Mouse (Mus musculus) heart, embryonic 12.5 days (tissue): ENCODE measurements at regions not wholly inside any gene's neighbourhood (a gene's known extent, or its start where the extent isn't known, plus 50 kb on each side); places are given as distances from the start of the nearest gene placed in this dataset.
A peak's percentile ranks its signal among the peaks of the same experiment; 100 is the strongest.

Source experiments
- ATAC-seq: fragments of 200-750 bp; cut with Nextera tagmentation; 2 replicates; pipeline ENCODE4 v1.8.0; 2017; ENCODE audit warnings: moderate TSS enrichment, moderate library complexity; ENCODE audit not compliant: insufficient number of reproducible peaks, low FRiP score
- H3K27ac ChIP-seq: fragments of 300-500 bp; sonication (generic); 2 replicates; pipeline ENCODE4 v1.5.1; 2016; ENCODE audit warnings: mild to moderate bottlenecking, moderate library complexity; ENCODE audit not compliant: poor library complexity, severe bottlenecking
- H3K27me3 ChIP-seq: fragments of 300-500 bp; sonication (generic); replicated peaks from 2 replicates; pipeline ENCODE4 v1.6.1; 2016; ENCODE audit warnings: mild to moderate bottlenecking, moderate library complexity
- H3K36me3 ChIP-seq: fragments of 300-500 bp; sonication (generic); 2 replicates; pipeline ENCODE4 v1.6.1; 2016; ENCODE audit warnings: mild to moderate bottlenecking, moderate library complexity
- H3K4me1 ChIP-seq: fragments of 300-500 bp; sonication (generic); replicated peaks from 2 replicates; pipeline ENCODE4 v1.6.1; 2016; ENCODE audit warnings: mild to moderate bottlenecking
- H3K4me2 ChIP-seq: fragments of 300-500 bp; sonication (generic); 2 replicates; pipeline ENCODE4 v1.6.1; 2016; ENCODE audit warnings: mild to moderate bottlenecking, moderate library complexity
- H3K4me3 ChIP-seq: fragments of 300-500 bp; sonication (generic); 2 replicates; pipeline ENCODE4 v1.5.1; 2016; ENCODE audit warnings: mild to moderate bottlenecking
- H3K9ac ChIP-seq: fragments of 300-500 bp; sonication (generic); 2 replicates; pipeline ENCODE4 v1.6.1; 2016; ENCODE audit warnings: mild to moderate bottlenecking, moderate library complexity
- H3K9me3 ChIP-seq: fragments of 300-500 bp; sonication (generic); replicated peaks from 2 replicates; pipeline ENCODE4 v1.6.1; 2016; ENCODE audit warnings: mild to moderate bottlenecking, moderate library complexity
- WGBS: fragments of 180-500 bp; shearing (Covaris S2); methylation state at CpG from one replicate; pipeline ENCODE4 v1.1.7; 2016; 5-methylcytosine and 5-hydroxymethylcytosine counted together

GRCm38 (mm10) chr17:41990804-41991203 is 324.9 kb upstream of the Ptchd4 start:
- ATAC-seq = no peak
- H3K36me3 ChIP-seq = no peaks in the 10 kb centered on the region
- H3K9ac ChIP-seq = no peak overlapping the region
- no peaks in the 10 kb centered on the region for H3K4me1 ChIP-seq
- no peak overlapping the region for H3K27ac ChIP-seq
- no peak overlapping the region for H3K4me3 ChIP-seq
- H3K4me2 ChIP-seq = no peak overlapping the region
- WGBS = 83% methylated on average over 9 of the region's 9 CpGs
- no peaks in the 10 kb centered on the region for H3K27me3 ChIP-seq
- H3K9me3 ChIP-seq = no peaks in the 10 kb centered on the region

GRCm38 (mm10) chr17:42008415-42008814 is 307.3 kb upstream of the Ptchd4 start:
- Histone ChIP-seq H3K4me3 (no peak overlapping the region), H3K4me1 (no peaks in the 10 kb centered on the region), H3K9ac (no peak overlapping the region), H3K9me3 (no peaks in the 10 kb centered on the region), H3K27me3 (no peaks in the 10 kb centered on the region), H3K4me2 (no peak overlapping the region), H3K36me3 (no peaks in the 10 kb centered on the region), H3K27ac (no peak overlapping the region)
- no peak for ATAC-seq

GRCm38 (mm10) chr17:42024295-42024694 is 291.5 kb upstream of the Ptchd4 start:
- H3K9me3 ChIP-seq = no peaks in the 10 kb centered on the region
- no peak overlapping the region for H3K9ac ChIP-seq
- no peaks in the 10 kb centered on the region for H3K36me3 ChIP-seq

GRCm38 (mm10) chr17:42027253-42027652 is 288.5 kb upstream of the Ptchd4 start:
- Histone ChIP-seq H3K9ac (no peak overlapping the region), H3K4me3 (no peak overlapping the region), H3K27ac (no peak overlapping the region), H3K4me1 (no peaks in the 10 kb centered on the region), H3K4me2 (no peak overlapping the region), H3K27me3 (no peaks in the 10 kb centered on the region), H3K9me3 (0 out of 2 replicates have a peak, but pooled peaks cover 3% of the 10 kb centered on the region), H3K36me3 (no peaks in the 10 kb centered on the region)
- no peak for ATAC-seq

More at GRCm38 (mm10) chr17:42024295-42024694, 291.5 kb upstream of the Ptchd4 start:
- no peak overlapping the region for H3K4me3 ChIP-seq
- no peak overlapping the region for H3K4me2 ChIP-seq
- no peaks in the 10 kb centered on the region for H3K27me3 ChIP-seq
- ATAC-seq = no peak; the same call in 1 of the 2 replicates
- no peaks in the 10 kb centered on the region for H3K4me1 ChIP-seq
- WGBS = 63% methylated on average over 2 of the region's 2 CpGs
- no peak overlapping the region for H3K27ac ChIP-seq

GRCm38 (mm10) chr17:42029452-42029851 is 286.3 kb upstream of the Ptchd4 start:
- H3K4me2 ChIP-seq = no peak overlapping the region
- H3K4me3 ChIP-seq = no peak overlapping the region
- H3K36me3 ChIP-seq = no peaks in the 10 kb centered on the region
- H3K9me3 ChIP-seq = 0 out of 2 replicates have a peak, but pooled peaks cover 3% of the 10 kb centered on the region
- no peaks in the 10 kb centered on the region for H3K27me3 ChIP-seq
- no peak for ATAC-seq
- no peak overlapping the region for H3K27ac ChIP-seq
- no peaks in the 10 kb centered on the region for H3K4me1 ChIP-seq
- no peak overlapping the region for H3K9ac ChIP-seq
- WGBS = 78% methylated on average over 3 of the region's 3 CpGs

GRCm38 (mm10) chr17:42037089-42037488 is 278.7 kb upstream of the Ptchd4 start:
- H3K36me3 ChIP-seq = no peaks in the 10 kb centered on the region
- no peaks in the 10 kb centered on the region for H3K4me1 ChIP-seq
- WGBS = 81% methylated on average over 2 of the region's 2 CpGs
- no peak overlapping the region for H3K9ac ChIP-seq
- ATAC-seq = no peak
- H3K9me3 ChIP-seq = no peaks in the 10 kb centered on the region
- H3K4me3 ChIP-seq = no peak overlapping the region
- H3K27ac ChIP-seq = no peak overlapping the region
- no peaks in the 10 kb centered on the region for H3K27me3 ChIP-seq
- no peak overlapping the region for H3K4me2 ChIP-seq

GRCm38 (mm10) chr17:42049779-42050515 is 265.8 kb upstream of the Ptchd4 start:
- H3K4me3 ChIP-seq = no peak overlapping the region
- H3K9me3 ChIP-seq = no peaks in the 10 kb centered on the region
- no peaks in the 10 kb centered on the region for H3K4me1 ChIP-seq
- H3K9ac ChIP-seq = no peak overlapping the region
- H3K36me3 ChIP-seq = no peaks in the 10 kb centered on the region
- WGBS = 79% methylated on average over 5 of the region's 5 CpGs
- ATAC-seq = no peak
- H3K4me2 ChIP-seq = no peak overlapping the region
- no peaks in the 10 kb centered on the region for H3K27me3 ChIP-seq
- H3K27ac ChIP-seq = no peak overlapping the region

- H3K4me1 ChIP-seq = no peaks in the 10 kb centered on the region
- no peaks in the 10 kb centered on the region for H3K9me3 ChIP-seq
- WGBS = 75% methylated on average over 2 of the region's 2 CpGs
- no peak for ATAC-seq
- H3K9ac ChIP-seq = no peak overlapping the region
- H3K27me3 ChIP-seq = no peaks in the 10 kb centered on the region
- no peak overlapping the region for H3K4me2 ChIP-seq
- H3K4me3 ChIP-seq = no peak overlapping the region
- no peaks in the 10 kb centered on the region for H3K36me3 ChIP-seq
- no peak overlapping the region for H3K27ac ChIP-seq
These were observed 224.8 kb upstream of the Ptchd4 start for GRCm38 (mm10) chr17:42090764-42091452.

GRCm38 (mm10) chr17:42113684-42114083 is 202.1 kb upstream of the Ptchd4 start:
- H3K4me3 ChIP-seq = no peak overlapping the region
- no peaks in the 10 kb centered on the region for H3K36me3 ChIP-seq
- H3K9me3 ChIP-seq = no peaks in the 10 kb centered on the region
- no peaks in the 10 kb centered on the region for H3K27me3 ChIP-seq
- no peak overlapping the region for H3K27ac ChIP-seq
- H3K4me1 ChIP-seq = no peaks in the 10 kb centered on the region
- H3K9ac ChIP-seq = no peak overlapping the region
- ATAC-seq = no peak
- no peak overlapping the region for H3K4me2 ChIP-seq
- WGBS = 57% methylated on average over 1 of the region's 1 CpGs

GRCm38 (mm10) chr17:42120759-42121158 is 195.0 kb upstream of the Ptchd4 start:
- WGBS = 83% methylated on average over 1 of the region's 1 CpGs

GRCm38 (mm10) chr17:42126488-42127237 is 189.1 kb upstream of the Ptchd4 start:
- H3K4me3 ChIP-seq = no peak overlapping the region
- no peak overlapping the region for H3K4me2 ChIP-seq
- no peaks in the 10 kb centered on the region for H3K36me3 ChIP-seq
- no peaks in the 10 kb centered on the region for H3K27me3 ChIP-seq
- H3K9ac ChIP-seq = no peak overlapping the region
- H3K27ac ChIP-seq = no peak overlapping the region
- H3K4me1 ChIP-seq = no peaks in the 10 kb centered on the region
- no peaks in the 10 kb centered on the region for H3K9me3 ChIP-seq
- 51% methylated on average over 9 of the region's 9 CpGs for WGBS
- 0 out of 2 replicates have a peak, but pooled peaks have one; percentile 36 for ATAC-seq

More at GRCm38 (mm10) chr17:42120759-42121158, 195.0 kb upstream of the Ptchd4 start:
- H3K4me2 ChIP-seq = no peak overlapping the region
- ATAC-seq = no peak
- no peaks in the 10 kb centered on the region for H3K27me3 ChIP-seq
- H3K4me3 ChIP-seq = no peak overlapping the region
- H3K9me3 ChIP-seq = no peaks in the 10 kb centered on the region
- no peak overlapping the region for H3K27ac ChIP-seq
- H3K36me3 ChIP-seq = no peaks in the 10 kb centered on the region
- H3K9ac ChIP-seq = no peak overlapping the region
- H3K4me1 ChIP-seq = no peaks in the 10 kb centered on the region
